Mouse (Mus musculus) small intestine, adult 2 months (tissue): ENCODE results near the gene Drap1.

Experiments used
- CTCF ChIP-seq: fragments of 200-500 bp; IDR thresholded peaks from 2 replicates; pipeline ENCODE4 v1.5.1; 2012; ENCODE audit warnings: low read depth, mild to moderate bottlenecking, control low read depth, inconsistent platforms, low read length, moderate library complexity, mixed read lengths; ENCODE audit not compliant: insufficient replicate concordance, insufficient read length; ENCODE audit errors: extremely low read depth
- POLR2A ChIP-seq: fragments of 200-500 bp; IDR thresholded peaks from 2 replicates; pipeline ENCODE4 v1.6.1; 2012; ENCODE audit warnings: low read depth, mild to moderate bottlenecking, control low read depth, inconsistent platforms, low read length, moderate library complexity

DNA sequence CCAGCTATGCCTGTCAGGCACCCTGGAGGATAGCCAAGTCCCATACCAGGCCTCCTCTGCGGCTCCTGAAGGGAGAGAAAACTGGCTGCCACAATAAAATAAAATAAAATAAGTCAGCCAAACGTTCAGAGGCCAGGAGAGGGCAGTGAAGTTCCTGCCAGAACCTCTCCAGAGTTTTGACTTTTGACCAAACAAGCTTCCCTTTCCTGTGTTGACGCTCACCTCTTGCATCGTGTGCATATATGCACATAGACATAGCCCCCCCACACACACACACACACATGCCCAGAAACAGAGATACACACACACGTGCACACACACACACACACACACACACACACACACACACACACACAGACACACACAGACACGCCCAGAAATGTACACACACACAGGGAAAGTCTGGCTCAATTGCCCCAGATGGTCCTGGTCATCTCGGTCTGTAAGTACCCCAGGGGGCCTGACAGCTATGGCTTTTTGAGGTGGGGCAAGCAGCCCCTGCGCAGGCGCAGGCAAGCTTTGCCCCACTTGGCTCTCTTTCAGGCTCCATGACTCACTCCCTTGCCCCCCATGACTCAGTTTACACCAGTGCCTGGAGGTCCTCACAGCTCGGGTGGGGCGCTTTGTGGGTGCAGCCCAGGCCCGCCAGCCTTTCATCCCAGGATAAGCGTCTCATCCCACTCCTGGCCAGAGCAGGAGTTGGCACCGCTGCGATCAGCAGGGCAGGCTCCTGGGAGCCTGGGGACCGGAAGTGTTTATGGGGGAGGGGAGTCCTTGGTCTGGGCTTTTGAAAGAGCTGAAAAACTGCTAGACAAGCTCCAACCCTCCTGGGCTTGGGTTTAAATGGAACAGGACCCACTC lies 8.4 kb upstream of the Drap1 start:
- TF ChIP-seq CTCF: no peak
- TF ChIP-seq POLR2A: no peak
